Mouse (Mus musculus) bone marrow macrophage, adult 2 months (primary cell): ENCODE results near the gene Homer1.

ENCODE experiments used
- CTCF ChIP-seq: IDR thresholded peaks from 2 replicates; pipeline ENCODE4 v1.5.1; 2012; ENCODE audit warnings: low read depth, mild to moderate bottlenecking, low read length, moderate library complexity
- POLR2A ChIP-seq: IDR thresholded peaks from 2 replicates; pipeline ENCODE4 v1.6.1; 2012; ENCODE audit warnings: mild to moderate bottlenecking, low read depth, low read length, borderline replicate concordance

DNA sequence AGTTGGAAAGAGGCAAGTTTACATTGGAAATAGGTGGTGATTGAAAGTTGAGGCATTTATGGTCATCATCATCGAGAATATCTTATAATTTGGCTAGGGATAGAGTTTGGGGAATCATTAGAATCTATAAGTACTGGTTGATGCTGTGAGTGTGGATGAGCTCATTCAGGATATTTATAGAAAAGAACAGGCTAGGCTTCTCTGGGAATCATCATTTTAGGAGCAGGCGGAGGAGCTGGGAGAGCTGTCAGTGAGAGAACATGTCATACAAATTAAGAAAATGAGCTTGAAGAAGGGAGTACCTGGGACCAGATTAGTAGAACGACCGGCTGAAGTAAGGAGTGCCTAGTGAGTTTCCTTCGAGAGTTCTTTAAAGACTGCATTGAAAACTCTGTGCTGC, 20.7 kb downstream of the Homer1 start:
- TF ChIP-seq CTCF (no peak), POLR2A (no peak)
